ENCODE assay signal across 10 mouse cellular contexts in the genomic region with DNA sequence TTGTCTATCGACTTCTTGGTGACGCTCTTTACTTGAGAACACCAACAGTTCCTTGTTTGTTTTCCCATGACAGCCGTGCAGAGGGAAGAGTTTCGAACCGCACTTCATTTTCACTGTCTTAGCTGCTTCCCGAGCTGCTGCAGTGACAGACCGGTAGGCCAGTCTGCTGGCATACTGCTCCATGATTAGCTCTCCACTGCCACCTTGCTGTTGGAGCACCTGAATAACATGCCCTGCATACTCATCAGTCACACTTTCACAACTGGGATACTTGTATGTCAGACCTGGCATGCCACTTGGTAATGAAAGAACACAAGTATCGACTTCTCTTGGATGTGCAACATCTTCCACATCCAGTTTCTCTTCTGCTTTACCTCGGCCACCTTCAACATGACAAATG. TPM values are rescaled to one million over a fixed set of nuclear protein-coding genes. Genes with fewer than 3 reads are reported as not detected.
DNase-seq lines count a peak whose midpoint lies in the region; ATAC-seq and TF ChIP-seq lines count a peak whose summit lies in the region.
"Had no signal": no experiment of that assay in that cellular context is flagged by ENCODE, and none has a peak within 500 bp of the region (broad histone marks: within the 10 kb centered on the region; RNA-seq: fewer than 3 reads in every experiment).

No protein-coding gene starts in this region.

- 83% methylated on average over 8 of the region's 9 CpGs for WGBS in intestine, postnatal 0 days
- 85% methylated on average over 9 of the region's 9 CpGs for WGBS in intestine, embryonic 16.5 days

- no peaks in the 10 kb centered on the region for H3K4me1 ChIP-seq in intestine, postnatal 0 days (replicated peaks; ENCODE audit: control insufficient read depth, insufficient read depth, low read length)
- H3K4me1 ChIP-seq in intestine, embryonic 16.5 days (ENCODE audit: control insufficient read depth, insufficient read depth, low read length) = no peaks in the 10 kb centered on the region

- H3K9ac ChIP-seq in intestine, postnatal 0 days (ENCODE audit: low read depth, low read length) = no peak overlapping the region
- no peak overlapping the region for H3K9ac ChIP-seq in intestine, embryonic 16.5 days (ENCODE audit: low read depth, low read length)

- peaks cover 69% of the 10 kb centered on the region for H3K36me3 ChIP-seq in intestine, postnatal 0 days (ENCODE audit: control insufficient read depth, insufficient read depth)
- H3K36me3 ChIP-seq in intestine, embryonic 16.5 days (ENCODE audit: control insufficient read depth, insufficient read depth, low read length) = peaks cover 16% of the 10 kb centered on the region

- H3K9me3 ChIP-seq in intestine, postnatal 0 days (ENCODE audit: control insufficient read depth) = no peaks in the 10 kb centered on the region
- H3K9me3 ChIP-seq in intestine, embryonic 16.5 days (ENCODE audit: control insufficient read depth, low read length) = no peaks in the 10 kb centered on the region

- peak; percentile 18 for DNase-seq in CD4-positive, CD25-positive, alpha-beta regulatory T cell, adult 2 months (ENCODE audit: low read depth, low spot score)
- DNase-seq in thymus, postnatal 14 days = peak; percentile 19
- DNase-seq in thymus, adult 18-20 months = no peak
- DNase-seq in urinary bladder, adult 18-20 months (ENCODE audit: low spot score in 2 of 2) = no peak
- no peak for DNase-seq in heart, adult 11 months
- DNase-seq: adrenal gland, adult 8-10 months; gastrocnemius, postnatal 14 days had no signal

- TF ChIP-seq CTCF in intestine, postnatal 0 days (IDR thresholded peaks at IDR 0.05; ENCODE audit: low read depth) = peak; percentile 61

- H3K27me3 ChIP-seq in intestine, postnatal 0 days (replicated peaks; ENCODE audit: control insufficient read depth, insufficient read depth, low read length) = no peaks in the 10 kb centered on the region
- H3K27me3 ChIP-seq in intestine, embryonic 16.5 days (replicated peaks; ENCODE audit: control insufficient read depth, insufficient read depth, low read length) = no peaks in the 10 kb centered on the region

- no peak for ATAC-seq in CD4-positive, CD25-positive, alpha-beta regulatory T cell, adult 4 months
- no peak for ATAC-seq in intestine, postnatal 0 days
- no peak for ATAC-seq in intestine, embryonic 16.5 days

- H3K27ac ChIP-seq in intestine, postnatal 0 days (ENCODE audit: low read depth, low read length) = no peak overlapping the region
- no peak overlapping the region for H3K27ac ChIP-seq in intestine, embryonic 16.5 days (ENCODE audit: low read length)

- no peak overlapping the region for H3K4me3 ChIP-seq in intestine, postnatal 0 days (ENCODE audit: low read depth, low read length)
- H3K4me3 ChIP-seq in intestine, embryonic 16.5 days (ENCODE audit: low read length) = no peak overlapping the region

- H3K4me2 ChIP-seq in intestine, postnatal 0 days (replicated peaks; ENCODE audit: low read depth) = no peak overlapping the region
- H3K4me2 ChIP-seq in intestine, embryonic 16.5 days (ENCODE audit: low read depth, low read length) = no peak overlapping the region

RNA-seq across cellular contexts. Expression of a gene that starts 25.9 kb away (rescaled TPM):
- polyA plus RNA-seq in CD4-positive, CD25-positive, alpha-beta regulatory T cell, adult 4 months (2017; shearing (Covaris generic)) = 10 to 100 TPM in 1 of 2 experiments, 1 to 10 TPM in 1; 9.8 to 14.7 TPM
- polyA plus RNA-seq in intestine, postnatal 0 days (2015; fragmentation: Nextera tagmentation; extraction: Ambion mirVana) = 7.1 and 8.5 TPM in 2 replicates
- 12.1 and 12.3 TPM in 2 replicates for polyA plus RNA-seq in intestine, embryonic 16.5 days (2015; fragmentation: Nextera tagmentation; extraction: Ambion mirVana)

Comparison
In these comparisons a context has a peak if more than half of its experiments do, and no peak if none do; other contexts are left out.
1. DNase-seq: peak in CD4-positive, CD25-positive, alpha-beta regulatory T cell, adult 2 months (single experiment) and thymus, postnatal 14 days (single experiment); none in thymus, adult 18-20 months (0 of 2), urinary bladder, adult 18-20 months (0 of 2) and heart, adult 11 months (single experiment).